Mouse (Mus musculus): ENCODE measurements at regions not wholly inside any gene's neighbourhood (a gene's known extent, or its start where the extent isn't known, plus 50 kb on each side); places are given as distances from the start of the nearest gene placed in this dataset.
"Not testable (repeated sequence)": the region's sequence is repeated elsewhere in the genome, so short reads cannot be mapped to it uniquely, and the experiment has no call there.

GRCm38 (mm10) chr5:118480000-118480399 lies 80.5 kb upstream of the Med13l start:
- WGBS = 63% methylated on average over 5 of the region's 5 CpGs
- Histone ChIP-seq H3K9ac (no peak overlapping the region), H3K27ac (ENCODE audit: low read depth) (no peak overlapping the region; the same call in 1 of the 2 replicates), H3K36me3 (ENCODE audit: insufficient read depth) (no peaks in the 10 kb centered on the region), H3K4me2 (no peak overlapping the region), H3K9me3 (ENCODE audit: low read depth, low read length) (no peaks in the 10 kb centered on the region), H3K4me3 (ENCODE audit: low read depth, low read length) (no peak overlapping the region), H3K27me3 (ENCODE audit: insufficient read depth, low read length) (no peaks in the 10 kb centered on the region), H3K4me1 (ENCODE audit: insufficient read depth) (peaks cover 4% of the 10 kb centered on the region)
- DNase-seq (no peak), ATAC-seq (ENCODE audit: insufficient read depth) (no peak)
- no peak for TF ChIP-seq CTCF (IDR thresholded peaks at IDR 0.05; ENCODE audit: low read depth)

GRCm38 (mm10) chr5:118480965-118481793 lies 79.3 kb upstream of the Med13l start:
- Histone ChIP-seq H3K4me2 (no peak overlapping the region), H3K27me3 (ENCODE audit: insufficient read depth, low read length) (no peaks in the 10 kb centered on the region), H3K36me3 (ENCODE audit: insufficient read depth) (no peaks in the 10 kb centered on the region), H3K9ac (no peak overlapping the region), H3K4me1 (ENCODE audit: insufficient read depth) (peaks cover 4% of the 10 kb centered on the region), H3K4me3 (ENCODE audit: low read depth, low read length) (no peak overlapping the region), H3K9me3 (ENCODE audit: low read depth, low read length) (no peaks in the 10 kb centered on the region), H3K27ac (ENCODE audit: low read depth) (peak overlapping the region; percentile 8; the same call in 1 of the 2 replicates)
- 60% methylated on average over 8 of the region's 10 CpGs for WGBS
- no peak for TF ChIP-seq CTCF (IDR thresholded peaks at IDR 0.05; ENCODE audit: low read depth)
- peak; percentile 31 for DNase-seq
- ATAC-seq (ENCODE audit: insufficient read depth) = no peak

- Histone ChIP-seq H3K27me3 (ENCODE audit: insufficient read depth, low read length) (no peaks in the 10 kb centered on the region), H3K4me3 (ENCODE audit: low read depth, low read length) (no peak overlapping the region), H3K9me3 (ENCODE audit: low read depth, low read length) (no peaks in the 10 kb centered on the region), H3K36me3 (ENCODE audit: insufficient read depth) (no peaks in the 10 kb centered on the region), H3K9ac (no peak overlapping the region), H3K27ac (ENCODE audit: low read depth) (no peak overlapping the region), H3K4me2 (no peak overlapping the region), H3K4me1 (ENCODE audit: insufficient read depth) (peaks cover 4% of the 10 kb centered on the region)
- DNase-seq (no peak), ATAC-seq (ENCODE audit: insufficient read depth) (no peak)
- no peak for TF ChIP-seq CTCF (IDR thresholded peaks at IDR 0.05; ENCODE audit: low read depth)
Observed at GRCm38 (mm10) chr5:118481794-118482049, 78.8 kb upstream of the Med13l start.

- no peak for ATAC-seq (ENCODE audit: insufficient read depth)
- no peak overlapping the region for H3K4me3 ChIP-seq (ENCODE audit: low read depth, low read length)
- no peak for DNase-seq
- H3K27me3 ChIP-seq (ENCODE audit: insufficient read depth, low read length) = no peaks in the 10 kb centered on the region
- H3K36me3 ChIP-seq (ENCODE audit: insufficient read depth) = no peaks in the 10 kb centered on the region
- no peaks in the 10 kb centered on the region for H3K9me3 ChIP-seq (ENCODE audit: low read depth, low read length)
- H3K9ac ChIP-seq = no peak overlapping the region
- WGBS = 35% methylated on average over 7 of the region's 7 CpGs
- no peak for TF ChIP-seq CTCF (IDR thresholded peaks at IDR 0.05; ENCODE audit: low read depth)
- H3K4me2 ChIP-seq = peak overlapping the region; percentile 2; the same call in 1 of the 2 replicates
- no peak overlapping the region for H3K27ac ChIP-seq (ENCODE audit: low read depth)
- peaks cover 3% of the 10 kb centered on the region for H3K4me1 ChIP-seq (ENCODE audit: insufficient read depth)
Observed at GRCm38 (mm10) chr5:118482598-118482997, 77.9 kb upstream of the Med13l start.

GRCm38 (mm10) chr5:118483001-118483400 lies 77.5 kb upstream of the Med13l start:
- H3K4me3 ChIP-seq (ENCODE audit: low read depth, low read length) = no peak overlapping the region
- 8% methylated on average over 7 of the region's 7 CpGs for WGBS
- H3K4me2 ChIP-seq = peak overlapping the region; percentile 2; the same call in 1 of the 2 replicates
- TF ChIP-seq CTCF (IDR thresholded peaks at IDR 0.05; ENCODE audit: low read depth) = no peak
- no peak overlapping the region for H3K9ac ChIP-seq
- no peaks in the 10 kb centered on the region for H3K9me3 ChIP-seq (ENCODE audit: low read depth, low read length)
- ATAC-seq (ENCODE audit: insufficient read depth) (no peak), DNase-seq (peak; percentile 59)
- H3K36me3 ChIP-seq (ENCODE audit: insufficient read depth) = no peaks in the 10 kb centered on the region
- H3K27ac ChIP-seq (ENCODE audit: low read depth) = no peak overlapping the region; the same call in 1 of the 2 replicates
- no peaks in the 10 kb centered on the region for H3K27me3 ChIP-seq (ENCODE audit: insufficient read depth, low read length)
- no peaks in the 10 kb centered on the region for H3K4me1 ChIP-seq (ENCODE audit: insufficient read depth)

- H3K4me1 ChIP-seq (ENCODE audit: insufficient read depth) = no peaks in the 10 kb centered on the region
- no peak for TF ChIP-seq CTCF (IDR thresholded peaks at IDR 0.05; ENCODE audit: low read depth)
- ATAC-seq (ENCODE audit: insufficient read depth) (no peak), DNase-seq (peak; percentile 50)
- no peak overlapping the region; the same call in 1 of the 2 replicates for H3K9ac ChIP-seq
- no peaks in the 10 kb centered on the region for H3K9me3 ChIP-seq (ENCODE audit: low read depth, low read length)
- no peaks in the 10 kb centered on the region for H3K27me3 ChIP-seq (ENCODE audit: insufficient read depth, low read length)
- WGBS = 9% methylated on average over 8 of the region's 8 CpGs
- no peaks in the 10 kb centered on the region for H3K36me3 ChIP-seq (ENCODE audit: insufficient read depth)
- peak overlapping the region; percentile 49; the same call in 1 of the 2 replicates for H3K27ac ChIP-seq (ENCODE audit: low read depth)
- peak overlapping the region; percentile 2 for H3K4me2 ChIP-seq
- H3K4me3 ChIP-seq (ENCODE audit: low read depth, low read length) = no peak overlapping the region
Observed at GRCm38 (mm10) chr5:118483532-118483931, 76.9 kb upstream of the Med13l start.

GRCm38 (mm10) chr5:118485191-118485590 lies 75.3 kb upstream of the Med13l start:
- Histone ChIP-seq H3K27me3 (ENCODE audit: insufficient read depth, low read length) (no peaks in the 10 kb centered on the region), H3K36me3 (ENCODE audit: insufficient read depth) (no peaks in the 10 kb centered on the region), H3K4me2 (no peak overlapping the region), H3K9me3 (ENCODE audit: low read depth, low read length) (no peaks in the 10 kb centered on the region), H3K4me1 (ENCODE audit: insufficient read depth) (no peaks in the 10 kb centered on the region), H3K4me3 (ENCODE audit: low read depth, low read length) (no peak overlapping the region), H3K9ac (no peak overlapping the region), H3K27ac (ENCODE audit: low read depth) (no peak overlapping the region)
- TF ChIP-seq CTCF (IDR thresholded peaks at IDR 0.05; ENCODE audit: low read depth) = no peak
- no peak for DNase-seq
- no peak for ATAC-seq (ENCODE audit: insufficient read depth)
- WGBS = 87% methylated on average over 8 of the region's 8 CpGs

GRCm38 (mm10) chr5:118492522-118492921 lies 68.0 kb upstream of the Med13l start:
- ATAC-seq (ENCODE audit: insufficient read depth); H3K4me2 ChIP-seq; H3K4me3 ChIP-seq (ENCODE audit: low read depth, low read length); H3K36me3 ChIP-seq (ENCODE audit: insufficient read depth); DNase-seq; H3K9me3 ChIP-seq (ENCODE audit: low read depth, low read length); H3K9ac ChIP-seq; H3K4me1 ChIP-seq (ENCODE audit: insufficient read depth); H3K27me3 ChIP-seq (ENCODE audit: insufficient read depth, low read length); H3K27ac ChIP-seq (ENCODE audit: low read depth): not testable (repeated sequence)
- WGBS = 64% methylated on average over 2 of the region's 2 CpGs
